Mouse (Mus musculus) adrenal gland, postnatal 14 days (tissue): ENCODE data around the gene Ramp2. TPM values are rescaled to one million over a fixed set of nuclear protein-coding genes. Genes with fewer than 3 reads are reported as not detected.
A peak's percentile ranks its signal among the peaks of the same experiment; 100 is the strongest.

ENCODE experiments used
- DNase-seq: peaks from one replicate; pipeline ENCODE4 v3.0.0; 2021; ENCODE audit warnings: mixed read lengths
- total RNA-seq: library from RNA; stranded (reverse); gene quantifications from 2 replicates; pipeline ENCODE4 v1.2.3, GENCODE M21; 2021

Ramp2 gene
- total RNA-seq, 1 experiment from 2014 or later, result 107 TPM

- DNase-seq, result peak; percentile 59
Observed at GRCm38 (mm10) chr11:101269577-101270116, 23.8 kb downstream of the Ramp2 start.

- DNase-seq, result no peak
Observed at GRCm38 (mm10) chr11:101272446-101272845, 26.6 kb downstream of the Ramp2 start.

GRCm38 (mm10) chr11:101275309-101275708 is 29.5 kb downstream of the Ramp2 start:
- DNase-seq, result no peak

- peak; percentile 38 for DNase-seq
Observed at GRCm38 (mm10) chr11:101276319-101277070, 30.7 kb downstream of the Ramp2 start.

- peak; percentile 22 for DNase-seq
Observed at GRCm38 (mm10) chr11:101277381-101278222, 31.8 kb downstream of the Ramp2 start.

GRCm38 (mm10) chr11:101278223-101279192 is 32.7 kb downstream of the Ramp2 start, which contains the start of the genes Cntd1 and Coa3:
Gene Cntd1 (plus strand): TSS chr11:101279012.
Gene Coa3 (minus strand): TSS chr11:101279114.
- DNase-seq, result peak; percentile 89

- peak; percentile 15 for DNase-seq
Observed at GRCm38 (mm10) chr11:101279193-101279569, 33.4 kb downstream of the Ramp2 start.

GRCm38 (mm10) chr11:101280837-101281236 is 35.0 kb downstream of the Ramp2 start:
- no peak for DNase-seq

GRCm38 (mm10) chr11:101282896-101283295 is 37.1 kb downstream of the Ramp2 start:
- DNase-seq, result no peak

GRCm38 (mm10) chr11:101283805-101284204 is 38.0 kb downstream of the Ramp2 start:
- DNase-seq, result no peak

- peak; percentile 64 for DNase-seq
Observed at GRCm38 (mm10) chr11:101287306-101287705, 41.5 kb downstream of the Ramp2 start.

GRCm38 (mm10) chr11:101291231-101291630 is 45.4 kb downstream of the Ramp2 start:
- DNase-seq, result no peak

- no peak for DNase-seq
Observed at GRCm38 (mm10) chr11:101295191-101295590, 49.4 kb downstream of the Ramp2 start.

- DNase-seq, result no peak
Observed at GRCm38 (mm10) chr11:101300881-101301280, 55.1 kb downstream of the Ramp2 start.

GRCm38 (mm10) chr11:101301299-101302003 is 55.6 kb downstream of the Ramp2 start:
- DNase-seq, result no peak

- peak; percentile 99 for DNase-seq
Observed at GRCm38 (mm10) chr11:101302004-101302798, 56.4 kb downstream of the Ramp2 start, which contains the start of gene Becn1. Gene Becn1 (minus strand): TSS chr11:101302286.

GRCm38 (mm10) chr11:101307744-101308143 is 61.9 kb downstream of the Ramp2 start:
- no peak for DNase-seq
